Mouse (Mus musculus) ES-E14 (cell line): ENCODE measurements around the gene Rnf216. TPM values are rescaled to one million over a fixed set of nuclear protein-coding genes. Genes with fewer than 3 reads are reported as not detected.
A peak's percentile ranks its signal among the peaks of the same experiment; 100 is the strongest.

Experiments
- DNase-seq: peaks from one replicate; pipeline ENCODE4 v3.0.0-alpha.2; 2013; ENCODE audit warnings: low read depth, low spot score
- H3K27ac ChIP-seq: 2 replicates; pipeline ENCODE4 v1.5.1; 2012; ENCODE audit warnings: low read depth, mild to moderate bottlenecking, low read length, moderate library complexity, mixed read lengths; ENCODE audit not compliant: poor library complexity, insufficient read depth, severe bottlenecking
- H3K36me3 ChIP-seq: 2 replicates; pipeline ENCODE4 v1.6.1; 2012; ENCODE audit warnings: mild to moderate bottlenecking, low read length, moderate library complexity, mixed read lengths; ENCODE audit not compliant: control insufficient read depth, poor library complexity, insufficient read depth, severe bottlenecking
- H3K4me1 ChIP-seq, 2 experiments: fragments of 150-350 bp in 1 of 2; sonication (generic) in 1 of 2; 2 replicates each; pipeline ENCODE4 v1.6.1; 2012; ENCODE audit warnings: low read length in 2 of 2, mild to moderate bottlenecking in 1 of 2, mixed read lengths in 1 of 2; ENCODE audit not compliant: control insufficient read depth in 2 of 2, insufficient read depth in 2 of 2, poor library complexity in 1 of 2
- H3K4me3 ChIP-seq, 2 experiments: fragments of 150-350 bp in 1 of 2; sonication (generic) in 1 of 2; 2 replicates each; pipeline ENCODE4 v1.5.1; 2012; ENCODE audit warnings: low read length in 2 of 2, low read depth in 1 of 2, mild to moderate bottlenecking in 1 of 2, mixed read lengths in 1 of 2; ENCODE audit not compliant: insufficient read depth in 1 of 2, poor library complexity in 1 of 2, severe bottlenecking in 1 of 2
- H3K9ac ChIP-seq: 2 replicates; pipeline ENCODE4 v1.6.1; 2012; ENCODE audit warnings: low read depth, mild to moderate bottlenecking, low read length, mixed read lengths; ENCODE audit not compliant: poor library complexity, insufficient read depth, severe bottlenecking
- H3K9me3 ChIP-seq: fragments of 150-350 bp; sonication (generic); 2 replicates; pipeline ENCODE4 v1.6.1; 2012; ENCODE audit warnings: low read depth, mild to moderate bottlenecking, low read length; ENCODE audit not compliant: control insufficient read depth, insufficient read depth
- CHD2 ChIP-seq: IDR thresholded peaks from 2 replicates; pipeline ENCODE4 v1.6.1; 2014; ENCODE audit warnings: mild to moderate bottlenecking, low read depth, low read length, inconsistent platforms
- HCFC1 ChIP-seq: IDR thresholded peaks from 2 replicates; pipeline ENCODE4 v1.6.1; 2012; ENCODE audit warnings: low read length, inconsistent platforms, borderline replicate concordance; ENCODE audit not compliant: insufficient read depth
- MAFK ChIP-seq: IDR thresholded peaks from 2 replicates; pipeline ENCODE4 v1.6.1; 2014; ENCODE audit warnings: mild to moderate bottlenecking, low read depth, low read length, inconsistent platforms; ENCODE audit not compliant: insufficient read depth
- ZC3H11A ChIP-seq: IDR thresholded peaks from 2 replicates; pipeline ENCODE4 v1.6.1; 2012; ENCODE audit warnings: low read depth, mild to moderate bottlenecking, inconsistent platforms, low read length, borderline replicate concordance
- ZNF384 ChIP-seq: IDR thresholded peaks from 2 replicates; pipeline ENCODE4 v1.6.1; 2012; ENCODE audit warnings: low read depth, low read length, inconsistent platforms
- in situ Hi-C, 2 experiments: fragments of 600-800 bp; cut with MboI; formaldehyde crosslinking; loops; one replicate each; pipeline ENCODE4 v1.15.1; 2025; ENCODE audit warnings: low sequenced_read_pairs in 2 of 2, inconsistent platforms in 1 of 2; ENCODE audit not compliant: unreplicated experiment in 2 of 2
- total RNA-seq: library from RNA; depleted of rRNA; stranded (reverse); fragments of 300-350 nt; gene quantifications from 2 replicates; pipeline ENCODE4 v1.2.3, GENCODE M21; 2012

The Rnf216 gene
- total RNA-seq, 1 experiment: 23.8 TPM

DNA sequence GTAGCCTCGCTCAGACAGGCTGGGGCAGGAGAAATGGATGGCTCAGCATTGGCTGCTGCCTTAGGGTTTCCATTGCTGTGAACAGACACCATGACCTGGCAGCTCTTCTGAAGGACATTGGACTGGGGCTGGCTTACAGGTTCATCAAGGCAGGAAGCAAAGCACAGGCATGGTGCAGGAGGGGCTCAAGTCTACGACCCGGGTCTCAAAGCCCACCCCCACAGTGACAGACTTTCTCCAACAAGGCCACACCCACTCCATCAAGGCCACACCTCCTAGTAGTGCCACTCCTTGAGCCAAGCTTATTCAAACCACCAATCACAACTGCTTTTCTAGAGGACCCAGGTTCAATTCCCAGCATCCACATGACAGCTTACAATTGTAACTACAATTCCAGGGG is 138.8 kb downstream of the Rnf216 start:
- TF ChIP-seq ZNF384 (no peak), CHD2 (no peak), ZC3H11A (no peak), HCFC1 (no peak), MAFK (no peak)
- no peak for DNase-seq
- peaks cover 28% of the 10 kb centered on the region for H3K36me3 ChIP-seq
- H3K4me3 ChIP-seq: no peak overlapping the region
- no peak overlapping the region for H3K27ac ChIP-seq
- H3K9ac ChIP-seq: no peak overlapping the region
- no peaks in the 10 kb centered on the region for H3K9me3 ChIP-seq
- H3K4me1 ChIP-seq: peaks cover 3 to 24% of the 10 kb centered on the region in 2 experiments; a peak in 2 of 4 replicates
- in situ Hi-C loops: no loop called here

DNA sequence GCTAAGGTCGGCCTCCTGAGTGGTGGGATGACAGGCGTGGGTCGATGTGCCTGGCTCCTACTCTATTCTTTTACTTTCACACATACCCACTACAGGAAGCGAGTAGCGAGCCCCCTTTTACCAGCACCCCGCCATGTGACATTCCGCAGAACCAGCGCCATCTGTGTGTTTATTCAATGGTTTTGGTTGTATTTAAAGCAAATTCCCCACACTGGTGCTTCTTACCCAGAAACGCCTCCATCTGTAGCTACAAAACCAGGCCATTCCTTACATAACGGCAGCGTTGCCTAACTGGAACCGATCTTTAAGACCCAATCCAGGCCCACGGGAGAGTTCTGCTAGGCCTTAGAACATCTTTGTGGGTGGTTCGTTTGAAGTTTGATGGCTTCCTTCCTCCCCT is 144.4 kb downstream of the Rnf216 start:
- no peaks in the 10 kb centered on the region for H3K9me3 ChIP-seq
- no peak overlapping the region for H3K4me3 ChIP-seq
- in situ Hi-C loops: no loop called here
- no peak for TF ChIP-seq ZC3H11A
- no peak for TF ChIP-seq MAFK
- TF ChIP-seq ZNF384: no peak
- no peak overlapping the region for H3K27ac ChIP-seq
- H3K4me1 ChIP-seq: peaks cover 3 to 37% of the 10 kb centered on the region in 2 experiments; a peak in 2 of 4 replicates
- no peak for DNase-seq
- H3K36me3 ChIP-seq: peaks cover 46% of the 10 kb centered on the region
- no peak overlapping the region for H3K9ac ChIP-seq

- DNase-seq: no peak
- in situ Hi-C loops: no loop called here
- TF ChIP-seq MAFK: no peak
- TF ChIP-seq ZNF384: no peak
- no peak for TF ChIP-seq CHD2
- no peak for TF ChIP-seq ZC3H11A
- no peak for TF ChIP-seq HCFC1
- peaks cover 22% of the 10 kb centered on the region for H3K36me3 ChIP-seq
- H3K27ac ChIP-seq: peak overlapping the region; percentile 49; the same call in 1 of the 2 replicates
- peak overlapping the region; percentile 48; the same call in 1 of the 2 replicates for H3K9ac ChIP-seq
- no peaks in the 10 kb centered on the region for H3K9me3 ChIP-seq
- peak overlapping the region in 1 of 2 experiments; percentile 79; a peak in 1 of 4 replicates for H3K4me3 ChIP-seq
- H3K4me1 ChIP-seq: peaks cover 2 to 21% of the 10 kb centered on the region in 2 experiments; a peak in 1 of 4 replicates
These were observed 148.1 kb downstream of the Rnf216 start for GRCm38 (mm10) chr5:142964650-142965049.

DNA sequence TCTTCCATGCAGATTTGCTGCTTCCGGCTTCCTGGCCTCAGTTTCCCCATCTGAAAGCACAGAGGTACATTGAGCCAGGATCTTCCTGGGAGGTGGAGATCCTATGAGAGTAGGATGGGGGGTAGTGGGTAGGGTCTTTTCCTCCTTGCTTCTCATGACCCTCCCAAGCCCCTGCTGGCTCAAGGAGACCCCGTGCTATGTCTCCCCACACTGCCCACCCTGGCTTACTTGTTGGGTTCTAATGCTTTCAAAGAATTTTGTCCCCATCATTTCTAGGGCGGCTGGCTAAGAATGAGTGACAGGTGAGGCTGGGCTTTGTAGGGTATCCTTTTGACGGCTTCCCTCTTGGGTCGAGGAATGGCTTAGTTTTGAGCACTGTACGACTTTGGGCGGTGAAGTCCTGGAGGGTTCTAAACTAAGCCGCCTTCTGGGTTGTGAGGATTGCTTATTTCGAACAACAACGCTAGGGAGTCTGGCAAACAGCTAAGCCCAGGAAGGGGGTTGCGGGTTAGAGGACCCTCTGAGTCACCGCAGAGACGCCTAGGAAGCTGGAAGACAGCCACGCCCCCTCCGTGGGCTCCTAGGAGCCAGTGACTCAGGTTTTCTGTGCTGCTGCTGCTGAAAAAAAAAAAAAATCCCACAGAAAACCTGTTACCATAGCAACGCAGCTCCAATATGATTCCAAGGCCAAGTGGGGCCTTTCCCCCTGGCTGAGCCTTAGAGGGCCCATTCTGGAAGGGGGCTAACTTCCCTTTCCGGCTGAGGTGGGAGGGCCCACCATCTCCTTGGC is 148.9 kb downstream of the Rnf216 start:
- H3K9ac ChIP-seq: peak overlapping the region; percentile 48; the same call in 1 of the 2 replicates
- H3K27ac ChIP-seq: peak overlapping the region; percentile 49; the same call in 1 of the 2 replicates
- no peaks in the 10 kb centered on the region for H3K9me3 ChIP-seq
- peaks cover 0 to 22% of the 10 kb centered on the region in 2 experiments; a peak in 2 of 4 replicates for H3K4me1 ChIP-seq
- in situ Hi-C loops: no loop called here
- TF ChIP-seq MAFK (peak; percentile 60; the same call in 1 of the 2 replicates), ZNF384 (peak; percentile 93), CHD2 (no peak), ZC3H11A (no peak), HCFC1 (no peak)
- peak overlapping the region; percentile 78 to 79 for H3K4me3 ChIP-seq
- no peak for DNase-seq
- peaks cover 18% of the 10 kb centered on the region; the same call in 1 of the 2 replicates for H3K36me3 ChIP-seq
